Mouse (Mus musculus) left cerebral cortex, postnatal 4 days (tissue): ENCODE data around the gene Pfkl. TPM values are rescaled to one million over a fixed set of nuclear protein-coding genes. Genes with fewer than 3 reads are reported as not detected.
A peak's percentile ranks its signal among the peaks of the same experiment; 100 is the strongest.
"Not testable (repeated sequence)": the region's sequence is repeated elsewhere in the genome, so short reads cannot be mapped to it uniquely, and the experiment has no call there.

ENCODE experiments used
- DNase-seq: peaks from one replicate; pipeline ENCODE4 v3.0.0-alpha.2; 2022
- intact Hi-C: fragments of 180-260 bp; cut with DNase I; formaldehyde crosslinking; loops from one replicate; pipeline ENCODE4 v1.15.1; 2025
- total RNA-seq, 2 experiments: library from RNA; stranded (reverse); gene quantifications; 2 replicates each; pipeline ENCODE4 v1.2.3; 2021

The Pfkl gene
- total RNA-seq, 2 experiments from 2014 or later, result 73.2 to 83.6 TPM

DNA sequence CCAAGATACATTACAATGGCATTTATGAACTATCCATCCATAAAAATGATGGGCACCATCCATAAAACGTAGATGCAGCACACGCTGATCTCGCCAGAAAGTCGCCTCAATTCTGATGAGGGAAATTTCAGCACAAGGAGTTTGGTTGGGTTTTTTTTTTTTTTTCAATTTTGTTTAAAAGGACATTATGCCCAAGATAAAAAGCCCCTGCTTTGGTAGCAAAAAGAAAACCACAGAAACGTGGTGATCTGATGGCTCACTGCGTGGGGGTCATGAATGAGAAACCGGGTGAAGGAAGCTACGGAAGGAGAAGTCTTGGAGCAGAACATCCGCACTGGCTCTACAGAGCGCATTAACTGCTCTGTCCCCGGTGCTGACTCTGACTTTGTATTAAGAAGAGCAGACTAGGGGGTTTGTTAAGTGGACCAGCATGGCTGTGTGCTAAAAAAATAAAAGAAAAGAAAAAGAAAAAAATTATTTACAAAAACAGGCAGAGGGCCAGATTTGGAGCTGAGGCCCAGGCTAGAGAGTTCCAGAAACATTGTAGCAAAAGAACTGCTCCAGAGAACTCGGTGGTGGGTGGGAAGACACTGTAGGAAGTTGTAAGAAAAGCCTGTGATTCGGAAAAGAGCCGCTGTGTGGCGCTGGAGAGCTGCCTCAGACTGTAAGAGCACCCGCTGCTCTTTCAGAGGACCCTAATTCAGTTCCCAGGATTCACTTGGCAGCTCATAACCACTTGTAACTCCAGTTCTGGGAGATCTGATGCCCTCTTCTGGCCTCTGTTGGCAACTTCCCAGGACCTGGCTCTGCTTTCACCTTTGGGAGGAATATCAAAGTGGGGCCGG lies 38.0 kb downstream of the Pfkl start:
- intact Hi-C loops, result no loop called here
- peak; percentile 31 for DNase-seq

DNA sequence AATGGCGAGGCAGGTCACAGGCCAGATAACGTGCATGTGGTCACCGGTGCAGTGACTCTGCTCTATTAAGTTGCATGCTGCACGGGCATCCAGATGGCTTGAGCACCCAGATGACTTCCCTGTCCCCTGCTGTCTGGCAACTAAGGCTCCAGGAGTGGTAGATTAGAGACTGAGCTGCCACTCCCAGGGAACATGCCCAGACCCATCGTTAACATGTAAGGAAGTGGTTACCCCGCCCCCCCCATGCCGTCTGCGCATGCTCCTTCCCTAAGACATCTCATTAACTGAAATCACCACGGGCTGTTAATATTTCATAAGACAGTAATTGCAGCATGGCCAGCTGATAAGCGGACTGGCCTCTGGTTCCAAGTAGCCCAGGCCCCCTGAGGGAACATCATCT lies 38.7 kb downstream of the Pfkl start:
- intact Hi-C loops, result no loop called here
- no peak for DNase-seq

DNA sequence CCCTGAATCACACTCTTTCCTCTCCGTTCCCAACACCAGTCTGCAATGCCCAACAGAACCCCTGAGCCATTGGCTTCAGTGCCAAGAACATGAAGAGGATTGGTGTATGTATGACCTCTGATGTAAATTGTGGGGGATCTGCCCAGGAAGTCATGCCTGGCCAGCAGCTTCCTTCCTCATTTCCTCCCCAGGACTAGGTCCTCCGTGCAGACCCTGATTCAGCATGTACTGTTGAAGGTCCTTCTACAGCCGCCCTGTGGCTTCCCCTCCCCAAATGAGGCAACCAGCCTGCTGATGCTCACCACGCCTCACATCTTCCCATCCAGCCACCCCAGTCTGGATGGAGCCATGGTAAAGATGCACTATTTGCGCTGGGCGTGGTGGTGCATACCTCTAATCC lies 39.4 kb downstream of the Pfkl start, which contains the start of gene Trpm2:
TSS of gene Trpm2 (minus strand) at position 83 of the 400 bp plus-strand sequence.
- DNase-seq, result no peak
- intact Hi-C loops, result no loop called here

DNA sequence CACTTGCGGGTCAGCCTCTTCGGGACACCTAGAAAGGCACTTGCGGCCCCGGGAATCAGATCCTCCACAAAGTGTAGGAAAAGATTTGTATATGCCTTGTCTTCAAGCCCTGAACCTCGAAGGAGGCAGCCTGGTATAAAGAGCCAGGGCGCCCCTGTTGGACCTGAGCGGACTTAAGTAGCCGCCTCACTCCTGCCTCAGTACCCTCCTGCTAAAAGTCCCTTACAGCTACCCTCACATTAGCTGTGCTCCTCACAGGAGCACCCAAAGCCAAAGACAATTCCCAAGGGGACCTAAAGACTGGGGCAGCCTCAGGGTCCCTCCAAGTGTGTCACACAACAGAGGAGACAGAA lies 39.9 kb downstream of the Pfkl start:
- DNase-seq, result no peak
- intact Hi-C loops, result no loop called here

DNA sequence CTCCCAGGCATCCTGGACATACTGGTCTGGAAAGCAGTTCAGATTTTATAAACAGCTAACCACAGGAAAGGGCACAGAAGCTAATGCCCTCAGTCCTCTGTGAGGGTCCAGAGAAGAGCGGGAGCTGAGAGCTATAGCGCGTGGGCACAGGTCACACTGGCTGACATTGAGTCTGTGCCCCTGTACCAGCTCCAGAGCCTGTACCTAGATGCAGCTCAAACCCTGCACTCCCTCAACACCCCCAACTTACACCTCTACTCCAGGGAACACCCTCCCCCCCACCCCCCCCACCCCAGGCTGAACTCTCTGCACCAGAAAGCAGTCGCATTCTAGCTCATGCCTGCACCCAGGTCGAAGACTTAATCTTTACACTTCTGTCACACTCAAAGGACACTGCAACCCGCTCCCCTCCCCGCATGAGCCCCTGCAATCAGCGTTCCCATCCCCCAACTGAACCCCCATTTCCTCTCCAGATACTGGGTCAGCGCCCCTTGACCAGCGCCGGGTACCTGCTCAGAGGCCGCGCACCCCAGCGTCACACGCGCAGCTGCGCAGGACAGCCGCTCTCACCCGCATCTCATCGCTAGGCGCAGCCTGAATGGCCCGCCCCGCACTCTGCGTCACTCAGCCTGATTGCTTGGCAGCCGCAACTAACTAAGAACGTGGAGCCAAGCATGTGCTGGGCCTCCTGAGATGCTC lies 40.5 kb downstream of the Pfkl start:
- intact Hi-C loops, result no loop called here
- DNase-seq, result peak; percentile 59

DNA sequence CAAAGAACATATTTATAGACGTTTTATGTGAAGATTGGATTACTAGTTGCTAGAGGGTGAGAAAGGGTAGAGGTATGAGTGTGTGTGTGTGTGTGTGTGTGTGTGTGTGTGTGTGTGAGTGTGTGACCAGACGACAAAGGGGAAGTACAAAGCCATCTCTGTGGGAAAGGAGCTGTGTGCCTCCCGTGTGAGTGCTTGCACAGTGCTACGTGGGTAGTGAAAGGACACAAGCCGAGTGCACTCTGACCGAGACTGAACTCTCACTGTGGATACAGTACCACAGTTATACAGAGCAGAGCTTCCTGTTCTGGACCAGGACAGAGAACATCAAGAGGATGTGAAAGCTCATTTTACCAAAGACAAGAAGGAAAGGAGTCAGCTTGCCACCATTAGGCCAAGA lies 45.9 kb downstream of the Pfkl start:
- intact Hi-C loops, result no loop called here
- DNase-seq, result no peak

DNA sequence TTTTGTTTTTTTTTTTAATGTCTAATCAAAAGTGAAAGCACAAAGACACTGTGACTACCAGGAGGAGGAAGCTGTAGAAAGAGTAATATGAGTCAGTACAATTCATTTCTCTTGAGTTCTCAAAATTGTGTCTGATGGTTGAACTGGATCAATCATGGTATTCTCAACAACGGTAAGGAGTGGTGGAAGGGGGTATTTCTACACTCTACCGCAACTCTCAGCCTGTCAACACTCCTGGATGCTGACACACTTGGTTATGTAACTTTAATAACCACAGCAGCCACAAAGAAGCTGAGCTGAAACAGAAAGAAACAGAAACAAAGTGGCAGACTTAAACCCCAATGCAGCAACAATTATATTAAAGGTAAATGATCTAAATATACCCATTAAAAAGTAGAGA lies 47.2 kb downstream of the Pfkl start:
- intact Hi-C loops, result no loop called here
- no peak for DNase-seq

DNA sequence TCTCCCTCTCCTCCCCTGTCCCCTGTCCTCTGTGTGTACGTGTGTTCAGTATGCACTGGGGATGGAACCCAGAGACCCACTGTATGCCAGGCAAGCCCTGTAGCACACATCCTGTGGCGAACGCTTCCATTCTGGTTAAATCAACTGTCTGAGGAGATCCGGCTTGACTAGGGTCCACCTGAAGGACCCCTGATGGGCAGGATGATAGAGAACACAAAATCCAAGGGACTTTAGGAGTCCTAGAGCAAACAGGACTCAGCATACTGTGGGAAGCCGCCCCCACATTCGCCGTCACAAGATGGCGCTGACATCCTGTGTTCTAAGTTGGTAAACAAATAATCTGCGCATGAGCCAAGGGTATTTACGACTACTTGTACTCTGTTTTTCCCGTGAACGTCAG lies 59.4 kb downstream of the Pfkl start:
- DNase-seq, intact Hi-C loops: not testable (repeated sequence)

DNA sequence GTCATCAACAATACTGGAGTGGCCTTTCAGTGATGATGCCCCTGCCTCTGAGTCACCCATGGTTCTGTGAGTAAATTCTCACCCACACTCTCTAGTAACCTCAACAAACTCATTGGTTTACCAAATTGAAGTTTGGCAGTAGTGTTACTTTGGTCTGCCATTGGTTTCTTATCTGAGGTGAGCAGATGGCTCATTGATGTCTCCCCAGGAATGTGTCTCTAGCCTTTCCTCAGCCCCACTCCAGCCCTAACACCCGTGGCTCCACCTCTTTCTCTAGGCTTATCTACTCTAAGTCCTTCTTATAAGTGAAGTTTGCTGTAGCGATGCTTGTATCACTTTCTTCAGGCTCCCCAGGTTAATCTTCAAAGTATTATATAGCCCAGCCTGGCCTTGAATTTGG lies 70.2 kb downstream of the Pfkl start:
- no peak for DNase-seq
- intact Hi-C loops, result no loop called here

Other genes with a start within 250 kb of the Pfkl start
- not detected for gene Gm3238, start 238.8 kb downstream of the Pfkl start, total RNA-seq
- not detected for gene Gm7138, start 233.1 kb downstream of the Pfkl start, total RNA-seq
- not detected for gene Gm3250, start 227.5 kb downstream of the Pfkl start, total RNA-seq
- gene Gm7137, start 221.9 kb downstream of the Pfkl start, total RNA-seq, result not detected
- gene Gm9639, start 215.0 kb downstream of the Pfkl start, total RNA-seq, result not detected
- not detected for gene Gm19668, start 210.9 kb downstream of the Pfkl start, total RNA-seq
- gene Gm9507, start 198.2 kb downstream of the Pfkl start, total RNA-seq, result not detected
- not detected for gene Gm2696, start 195.4 kb downstream of the Pfkl start, total RNA-seq
- gene Krtap10-4, start 183.0 kb downstream of the Pfkl start, total RNA-seq, result not detected
- not detected for gene Krtap10-10, start 174.1 kb downstream of the Pfkl start, total RNA-seq
- not detected for gene Gm36176, start 163.3 kb downstream of the Pfkl start, total RNA-seq
- gene Gm10318, start 157.2 kb downstream of the Pfkl start, total RNA-seq, result not detected
- not detected for gene Gm3285, start 148.1 kb downstream of the Pfkl start, total RNA-seq
- 10 to 100 TPM; 38.5 to 39.1 TPM for gene Lrrc3, start 107.5 kb downstream of the Pfkl start, total RNA-seq
- gene Trpm2, start 39.5 kb downstream of the Pfkl start, total RNA-seq, result 10 to 100 TPM; 14.1 to 22.9 TPM
- gene 1810043G02Rik, start 31.6 kb downstream of the Pfkl start, total RNA-seq, result 10 to 100 TPM; 28.9 to 35.3 TPM
- not detected for gene Dnmt3l, start 31.9 kb upstream of the Pfkl start, total RNA-seq
- under 1 TPM; 0.44 TPM for gene Aire, start 33.5 kb upstream of the Pfkl start, total RNA-seq
- under 1 TPM; 0.85 to 0.98 TPM for gene Icosl, start 59.2 kb upstream of the Pfkl start, total RNA-seq
- 10 to 100 TPM; 52.6 to 59.3 TPM for gene D10Jhu81e, start 159.7 kb upstream of the Pfkl start, total RNA-seq
- gene Pwp2, start 175.1 kb upstream of the Pfkl start, total RNA-seq, result 10 to 100 TPM; 22.6 to 23.7 TPM
- gene Trappc10, start 234.6 kb upstream of the Pfkl start, total RNA-seq, result 10 to 100 TPM; 85.8 to 86.5 TPM